Mouse (Mus musculus) testis, postnatal 14 days (tissue): ENCODE measurements around the gene Gm20388.

ENCODE experiments used
- DNase-seq: peaks from one replicate; pipeline ENCODE4 v3.0.0; 2021; ENCODE audit warnings: low spot score

Gene Gm20388

GRCm38 (mm10) chr8:122056882-122057281 lies 2146.2 kb downstream of the Gm20388 start:
- DNase-seq, result no peak

- no peak for DNase-seq
Measured at GRCm38 (mm10) chr8:122058510-122058909, 2147.9 kb downstream of the Gm20388 start.

- no peak for DNase-seq
Measured at GRCm38 (mm10) chr8:122058951-122059350, 2148.3 kb downstream of the Gm20388 start.

GRCm38 (mm10) chr8:122062508-122063223 lies 2152.0 kb downstream of the Gm20388 start:
- DNase-seq, result no peak

GRCm38 (mm10) chr8:122064353-122064752 lies 2153.7 kb downstream of the Gm20388 start:
- DNase-seq, result no peak

- no peak for DNase-seq
Measured at GRCm38 (mm10) chr8:122067783-122068505, 2157.3 kb downstream of the Gm20388 start.

- no peak for DNase-seq
Measured at GRCm38 (mm10) chr8:122068609-122069008, 2158.0 kb downstream of the Gm20388 start.

- DNase-seq, result no peak
Measured at GRCm38 (mm10) chr8:122069281-122069680, 2158.6 kb downstream of the Gm20388 start.

GRCm38 (mm10) chr8:122071193-122071592 lies 2160.6 kb downstream of the Gm20388 start:
- DNase-seq, result no peak

GRCm38 (mm10) chr8:122073964-122074363 lies 2163.3 kb downstream of the Gm20388 start:
- no peak for DNase-seq

- no peak for DNase-seq
Measured at GRCm38 (mm10) chr8:122074442-122074841, 2163.8 kb downstream of the Gm20388 start.

- no peak for DNase-seq
Measured at GRCm38 (mm10) chr8:122074977-122075376, 2164.3 kb downstream of the Gm20388 start.

GRCm38 (mm10) chr8:122076183-122076842 lies 2165.7 kb downstream of the Gm20388 start:
- DNase-seq, result no peak

- no peak for DNase-seq
Measured at GRCm38 (mm10) chr8:122078321-122078720, 2167.7 kb downstream of the Gm20388 start.

- DNase-seq, result no peak
Measured at GRCm38 (mm10) chr8:122079093-122079492, 2168.5 kb downstream of the Gm20388 start.

- no peak for DNase-seq
Measured at GRCm38 (mm10) chr8:122080347-122080746, 2169.7 kb downstream of the Gm20388 start.

- DNase-seq, result no peak
Measured at GRCm38 (mm10) chr8:122083401-122083800, 2172.8 kb downstream of the Gm20388 start.

- no peak for DNase-seq
Measured at GRCm38 (mm10) chr8:122084145-122084544, 2173.5 kb downstream of the Gm20388 start.

- DNase-seq, result no peak
Measured at GRCm38 (mm10) chr8:122084726-122085410, 2174.2 kb downstream of the Gm20388 start.

- DNase-seq, result no peak
Measured at GRCm38 (mm10) chr8:122086064-122086463, 2175.4 kb downstream of the Gm20388 start.

GRCm38 (mm10) chr8:122088631-122089030 lies 2178.0 kb downstream of the Gm20388 start:
- no peak for DNase-seq

- DNase-seq, result no peak
Measured at GRCm38 (mm10) chr8:122089186-122089700, 2178.6 kb downstream of the Gm20388 start.
